Mouse (Mus musculus) inflammation-experienced regulatory T-cells, adult 16 weeks (primary cell): ENCODE measurements around the gene Tmem221. TPM values are rescaled to one million over a fixed set of nuclear protein-coding genes. Genes with fewer than 3 reads are reported as not detected.

Experiments
- polyA plus RNA-seq: library from polyadenylated mRNA; unstranded; fragments of 100-300 nt; shearing (Covaris generic); gene quantifications from one replicate; pipeline ENCODE4 v1.2.1, GENCODE M21; 2017

The Tmem221 gene
- polyA plus RNA-seq: not detected

GRCm38 (mm10) chr8:71558071-71558957, at the start of gene Tmem221:
TSS of gene Tmem221 (minus strand) at chr8:71558871.

GRCm38 (mm10) chr8:71597451-71597850, 38.8 kb upstream of the Tmem221 start, which contains the start of gene Fam129c:
TSS of gene Fam129c (plus strand) at chr8:71597648.

GRCm38 (mm10) chr8:71591471-71592373, 33.1 kb upstream of the Tmem221 start, which contains the start of gene Pgls:
TSS of gene Pgls (plus strand) at chr8:71592176.

GRCm38 (mm10) chr8:71568387-71568937, 9.8 kb upstream of the Tmem221 start, which contains the start of gene Slc27a1:
TSS of gene Slc27a1 (plus strand) at chr8:71568882.

GRCm38 (mm10) chr8:71566501-71566900, 7.8 kb upstream of the Tmem221 start, which contains the start of gene Nxnl1:
TSS of gene Nxnl1 (minus strand) at chr8:71566601.

GRCm38 (mm10) chr8:71542632-71543343, 15.9 kb downstream of the Tmem221 start, which contains the start of gene Mvb12a:
TSS of gene Mvb12a (plus strand) at chr8:71542922.

GRCm38 (mm10) chr8:71537028-71537867, 21.4 kb downstream of the Tmem221 start, which contains the start of gene Bst2:
TSS of gene Bst2 (minus strand) at chr8:71537456.

GRCm38 (mm10) chr8:71525226-71526050, 33.2 kb downstream of the Tmem221 start, which contains the start of gene Ccdc194:
TSS of gene Ccdc194 (minus strand) at chr8:71525711.

GRCm38 (mm10) chr8:71511644-71512043, 47.0 kb downstream of the Tmem221 start, which contains the start of gene Plvap:
TSS of gene Plvap (minus strand) at chr8:71511752.

Other genes starting within 250 kb of the Tmem221 start
- 154 TPM for gene Use1, start 192.0 kb downstream of the Tmem221 start, polyA plus RNA-seq
- gene Ocel1, start 187.6 kb downstream of the Tmem221 start, polyA plus RNA-seq: 7.2 TPM
- gene Nr2f6, start 176.9 kb downstream of the Tmem221 start, polyA plus RNA-seq: 0.55 TPM
- 0.29 TPM for gene Ushbp1, start 163.1 kb downstream of the Tmem221 start, polyA plus RNA-seq
- 120 TPM for gene Babam1, start 162.0 kb downstream of the Tmem221 start, polyA plus RNA-seq
- 2.2 TPM for gene Ankle1, start 152.9 kb downstream of the Tmem221 start, polyA plus RNA-seq
- 153 TPM for gene Abhd8, start 95.2 kb downstream of the Tmem221 start, polyA plus RNA-seq
- gene Mrpl34, start 93.9 kb downstream of the Tmem221 start, polyA plus RNA-seq: 91.6 TPM
- 76.6 TPM for gene Dda1, start 89.7 kb downstream of the Tmem221 start, polyA plus RNA-seq
- 0.28 TPM for gene Ano8, start 72.9 kb downstream of the Tmem221 start, polyA plus RNA-seq
- gene Gtpbp3, start 70.8 kb downstream of the Tmem221 start, polyA plus RNA-seq: 9.2 TPM
- not detected for gene Plvap, start 47.1 kb downstream of the Tmem221 start, polyA plus RNA-seq
- gene Ccdc194, start 33.2 kb downstream of the Tmem221 start, polyA plus RNA-seq: not detected
- gene Bst2, start 21.4 kb downstream of the Tmem221 start, polyA plus RNA-seq: 140 TPM
- 95.4 TPM for gene Mvb12a, start 15.9 kb downstream of the Tmem221 start, polyA plus RNA-seq
- gene Nxnl1, start 7.7 kb upstream of the Tmem221 start, polyA plus RNA-seq: 0.21 TPM
- gene Slc27a1, start 10.0 kb upstream of the Tmem221 start, polyA plus RNA-seq: 22.7 TPM
- gene Pgls, start 33.3 kb upstream of the Tmem221 start, polyA plus RNA-seq: 28.9 TPM
- 5.8 TPM for gene Fam129c, start 38.8 kb upstream of the Tmem221 start, polyA plus RNA-seq
- 4.0 TPM for gene Colgalt1, start 52.1 kb upstream of the Tmem221 start, polyA plus RNA-seq
- gene Unc13a, start 112.9 kb upstream of the Tmem221 start, polyA plus RNA-seq: 0.55 TPM
- gene Jak3, start 117.4 kb upstream of the Tmem221 start, polyA plus RNA-seq: 200 TPM
- 28.0 TPM for gene Insl3, start 130.3 kb upstream of the Tmem221 start, polyA plus RNA-seq
- gene B3gnt3, start 142.9 kb upstream of the Tmem221 start, polyA plus RNA-seq: 8.0 TPM
- 283 TPM for gene Fcho1, start 166.8 kb upstream of the Tmem221 start, polyA plus RNA-seq